Mouse (Mus musculus): ENCODE data around the gene Polrmt.
"Not testable (repeated sequence)": the region's sequence is repeated elsewhere in the genome, so short reads cannot be mapped to it uniquely, and the experiment has no call there.

Gene Polrmt

DNA sequence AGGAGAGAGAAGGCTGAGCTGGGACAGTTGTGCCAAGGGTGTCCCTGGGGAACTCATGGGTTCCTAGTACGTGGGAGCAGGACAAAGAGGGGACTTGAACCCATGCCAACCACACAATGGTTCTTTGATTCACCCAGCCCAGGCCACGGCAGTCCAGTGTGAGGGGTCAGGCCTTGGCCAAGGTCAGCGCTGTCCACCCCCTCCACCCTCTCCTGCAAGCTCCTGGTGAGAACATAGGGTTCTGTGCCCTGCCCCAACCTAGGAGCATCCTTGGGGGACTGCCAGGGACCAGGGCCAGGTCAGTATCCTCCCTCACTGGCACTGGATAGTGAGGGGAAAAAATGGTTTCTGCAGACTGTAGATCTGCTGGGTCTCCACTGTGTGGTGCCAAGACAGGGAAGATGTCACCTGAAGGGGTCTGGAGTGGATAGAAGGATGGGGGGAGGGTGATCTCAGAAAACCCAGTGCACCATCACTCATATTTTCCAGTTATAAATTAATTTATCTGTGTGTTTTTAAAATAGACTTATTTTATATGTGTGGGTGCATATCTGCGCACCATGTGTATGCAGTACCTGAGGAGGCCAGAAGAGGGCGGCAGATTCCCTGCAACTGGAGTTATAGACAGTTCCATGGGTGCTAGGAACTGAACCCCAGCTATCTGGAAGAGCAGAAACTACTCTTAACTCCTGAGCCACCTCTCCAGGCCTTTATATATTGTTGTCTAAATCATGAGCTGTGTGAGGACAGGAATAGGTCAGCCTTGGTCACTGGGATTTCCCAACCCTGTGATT is 28.3 kb upstream of the Polrmt start:
- DNase-seq (ENCODE audit: low spot score) = no peak

DNA sequence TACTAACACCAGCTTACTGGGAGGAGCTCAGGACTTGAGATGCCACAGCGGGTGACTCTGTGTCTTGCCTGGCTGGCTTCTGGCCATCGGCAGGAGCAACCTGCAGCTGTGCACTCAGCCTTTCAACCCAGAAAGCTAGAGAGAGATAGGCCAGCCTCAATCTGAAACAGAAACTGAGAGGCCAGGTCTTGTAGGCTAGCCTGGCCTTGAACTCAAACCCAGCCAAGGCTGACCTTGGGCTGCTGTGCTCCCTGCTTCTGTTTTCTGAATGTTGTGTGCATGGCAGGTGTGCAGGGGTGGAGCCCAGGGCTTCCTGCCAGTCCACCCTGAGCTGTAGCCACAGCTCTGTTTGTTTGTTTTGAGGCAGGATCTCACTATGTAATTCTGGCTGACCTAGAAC is 26.8 kb upstream of the Polrmt start:
- DNase-seq (ENCODE audit: low spot score) = no peak

DNA sequence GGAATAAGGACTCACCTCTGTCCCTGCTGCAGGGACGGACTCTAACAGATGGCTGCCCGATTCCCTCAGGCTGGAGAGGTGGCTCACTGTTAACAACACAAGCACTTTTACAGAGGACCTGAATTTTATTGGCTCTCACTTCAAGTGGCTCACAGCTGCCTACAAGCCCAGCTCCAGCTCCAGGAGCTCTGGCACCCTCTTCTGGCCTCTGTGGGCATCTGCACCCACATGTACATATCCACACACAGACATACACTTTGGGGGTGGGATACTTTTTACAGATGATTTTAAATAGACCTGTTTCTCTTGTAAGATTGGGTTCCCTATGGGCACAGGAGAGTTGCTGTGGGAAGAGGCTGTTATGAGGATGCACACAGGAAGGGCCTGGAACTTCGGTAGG is 25.9 kb upstream of the Polrmt start:
- no peak for DNase-seq (ENCODE audit: low spot score)

DNA sequence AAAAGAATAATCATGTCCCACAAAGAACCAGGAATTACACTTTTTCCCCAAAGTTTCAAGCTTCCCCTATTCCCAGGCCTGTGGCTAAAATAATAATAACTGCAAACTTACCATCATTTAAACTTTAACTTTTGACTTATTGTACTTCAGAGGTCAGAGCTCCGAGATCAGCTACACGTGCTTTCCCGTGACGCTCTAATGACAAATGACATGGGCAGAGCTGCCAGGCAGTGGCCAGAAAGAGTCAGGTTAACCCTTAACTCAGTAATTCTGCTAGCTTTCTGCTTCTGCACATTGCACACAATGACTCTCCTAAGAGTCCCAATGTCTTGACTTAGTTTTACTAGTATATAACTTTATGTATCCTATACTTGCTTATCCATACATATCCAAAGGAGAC is 22.9 kb upstream of the Polrmt start:
- DNase-seq (ENCODE audit: low spot score) = no peak

DNA sequence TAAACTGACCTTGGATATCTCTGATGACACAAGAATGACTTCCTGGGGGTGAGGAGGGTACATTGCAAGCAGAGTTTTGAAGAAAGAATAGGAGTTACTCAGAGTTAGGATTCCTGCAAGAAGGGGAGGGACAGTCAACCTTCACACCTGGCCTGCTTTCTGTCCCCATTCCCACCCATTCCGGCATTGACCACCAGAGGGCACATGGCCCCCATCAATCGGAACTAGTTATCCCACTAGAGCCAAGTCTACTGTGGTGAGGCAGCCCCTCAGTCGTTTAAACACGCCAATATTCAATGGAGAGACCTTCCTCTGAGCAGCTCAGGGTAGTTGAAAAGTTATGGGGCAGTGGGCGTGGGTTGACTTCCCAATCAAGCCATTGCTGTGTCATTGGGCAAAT is 22.0 kb upstream of the Polrmt start:
- DNase-seq (ENCODE audit: low spot score) = peak; percentile 63

DNA sequence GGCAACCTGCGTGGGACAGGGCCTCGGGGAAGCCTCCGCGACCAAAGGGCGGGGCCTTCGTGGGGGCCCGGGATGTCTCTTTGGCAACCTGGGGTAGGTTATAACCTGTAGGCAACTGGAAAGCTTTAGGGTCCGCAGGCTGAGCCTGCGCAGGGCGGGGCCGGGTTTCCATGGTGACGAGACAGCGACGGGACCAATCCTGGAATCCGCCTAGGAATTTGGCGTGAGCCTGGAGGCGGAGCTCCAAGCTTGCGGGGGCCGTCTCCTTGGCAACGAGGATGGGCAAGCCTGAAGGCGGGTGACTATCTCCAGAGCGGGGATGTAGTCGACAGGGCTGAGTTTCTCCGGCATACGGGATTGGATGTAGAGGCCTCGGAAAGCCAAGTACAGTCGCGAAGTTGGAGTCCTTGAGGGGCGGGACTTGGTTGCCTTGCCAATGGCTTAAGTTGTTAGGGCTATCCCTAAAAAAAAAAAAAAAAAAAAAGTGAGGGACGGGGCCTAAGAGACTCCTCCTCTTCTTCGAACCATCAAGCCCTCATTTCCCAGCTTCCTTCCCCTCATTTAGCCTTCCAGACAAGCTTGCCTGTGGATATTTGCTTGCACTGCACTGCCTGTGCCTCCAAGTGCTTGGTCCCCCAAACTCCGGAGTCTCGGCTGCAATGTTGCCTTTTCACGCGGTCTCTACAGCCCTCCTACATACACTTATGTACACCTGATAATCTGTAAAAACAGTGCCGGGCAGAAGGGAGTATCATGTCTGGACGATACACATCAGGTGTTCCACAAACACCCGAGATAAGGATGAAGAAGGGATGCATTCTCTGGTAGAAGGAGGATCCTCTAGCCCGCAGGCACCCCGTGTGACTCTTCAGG is 21.2 kb upstream of the Polrmt start:
- DNase-seq (ENCODE audit: low spot score) = peak; percentile 91

DNA sequence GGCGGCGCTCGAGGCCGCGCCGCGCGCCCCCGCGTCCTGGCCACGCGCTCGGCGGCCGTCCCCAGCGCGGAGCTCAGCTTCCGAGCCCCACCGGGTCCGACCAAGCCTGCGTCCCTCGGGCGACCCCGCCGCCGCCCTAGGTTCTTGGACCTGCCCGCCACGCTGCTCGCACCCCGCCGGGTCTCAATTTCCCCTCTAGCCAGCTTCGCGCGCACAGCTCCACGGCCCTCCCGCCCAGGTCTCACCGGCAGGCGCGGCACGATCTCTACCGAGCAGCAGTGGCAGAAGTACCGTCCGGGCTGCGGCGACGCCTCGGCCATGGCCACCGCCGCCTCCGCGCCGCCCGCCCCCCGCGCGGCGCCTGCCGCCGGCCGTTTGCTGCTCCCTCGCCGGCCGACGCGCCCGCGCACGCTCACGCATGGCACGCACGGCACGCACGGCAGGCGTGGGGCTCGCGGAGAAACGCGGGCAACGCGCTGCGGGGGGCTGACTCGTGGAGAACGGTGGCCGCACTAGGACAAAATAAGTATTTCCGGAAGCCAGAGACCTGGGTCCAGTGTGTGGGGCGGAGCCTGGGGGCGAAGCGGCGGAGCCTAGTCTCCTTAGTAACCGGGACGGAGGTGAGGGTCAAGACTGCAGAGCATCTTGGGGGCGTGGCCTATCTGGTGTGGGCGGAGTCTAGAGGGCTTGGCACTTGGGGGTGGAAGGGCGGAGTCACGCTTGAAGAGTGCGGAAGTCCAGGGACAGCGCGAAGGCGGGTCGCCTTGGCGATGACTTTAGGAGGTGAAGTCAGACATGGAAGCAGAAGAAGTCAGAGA is 20.3 kb upstream of the Polrmt start, which contains the start of gene Rnf126:
Gene Rnf126, minus strand, starts transcription at position 445 of the 818 bp plus-strand sequence.
- peak; percentile 100 for DNase-seq (ENCODE audit: low spot score)

DNA sequence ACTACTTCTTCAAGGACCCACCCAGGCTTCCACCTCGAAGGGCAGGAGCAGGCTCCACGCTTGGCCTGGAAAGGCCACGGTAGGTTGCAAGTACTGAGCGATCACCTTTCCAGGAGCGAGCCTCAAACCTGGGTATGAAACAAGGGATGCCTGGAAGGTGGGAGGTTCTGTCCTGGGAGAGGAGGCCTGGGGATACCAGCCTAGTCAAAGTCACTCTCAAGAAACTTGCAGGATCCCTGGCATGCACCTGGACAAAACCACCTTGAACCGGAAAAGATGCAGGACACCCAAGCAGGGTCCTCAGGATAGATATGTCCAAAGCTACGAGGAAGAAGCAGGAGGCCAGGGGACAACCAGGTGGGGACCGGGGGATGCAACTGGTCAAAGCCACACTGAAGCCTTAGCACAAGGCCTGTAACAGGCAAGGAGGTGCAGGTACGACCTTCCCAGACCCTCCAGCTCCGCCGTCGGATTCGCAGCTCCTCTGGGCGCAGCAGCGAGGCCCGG is 19.7 kb upstream of the Polrmt start:
- DNase-seq (ENCODE audit: low spot score) = no peak

DNA sequence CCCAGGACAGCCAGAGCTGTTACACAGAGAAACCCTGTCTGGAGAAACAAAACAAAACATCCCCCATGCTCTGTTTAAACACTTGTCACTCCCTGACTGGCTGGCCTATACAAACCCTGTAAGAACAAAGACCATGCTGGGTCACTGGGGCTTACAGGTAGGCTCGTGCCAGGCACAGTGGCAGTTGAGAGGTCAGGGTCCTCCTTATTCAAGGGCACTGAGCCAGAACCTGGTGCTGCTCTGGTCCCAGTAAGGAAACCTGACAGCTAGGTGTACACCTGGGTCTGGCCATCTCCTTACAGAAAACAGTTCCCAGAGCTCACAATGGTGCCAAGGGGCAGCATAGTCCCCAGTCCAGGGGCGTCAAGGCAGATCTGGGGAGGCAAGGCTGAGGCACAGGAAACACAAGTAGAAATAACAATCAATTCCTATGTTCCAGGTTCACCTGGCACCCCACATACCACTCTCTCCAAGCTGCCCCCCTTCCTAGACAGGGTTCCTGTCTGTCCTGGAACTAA is 18.9 kb upstream of the Polrmt start:
- no peak for DNase-seq (ENCODE audit: low spot score)

DNA sequence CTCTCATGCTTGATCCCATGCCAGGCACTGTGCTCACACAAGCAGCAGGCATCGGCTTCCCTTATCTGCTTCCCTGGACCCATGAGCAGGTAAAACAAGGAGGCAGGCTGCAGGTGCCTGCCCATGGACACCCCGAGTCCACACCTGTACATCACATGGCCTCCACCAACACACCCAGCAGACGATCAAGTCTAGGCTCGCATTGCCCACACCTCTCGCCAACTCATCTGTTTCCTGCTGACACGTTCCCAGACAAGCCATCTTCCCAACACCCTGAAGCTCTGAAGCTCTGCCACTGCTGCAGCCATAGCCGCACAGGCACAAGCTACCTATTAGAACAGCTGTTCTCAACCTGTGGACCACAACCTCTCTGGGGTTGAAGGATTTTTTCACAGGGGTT is 17.9 kb upstream of the Polrmt start:
- no peak for DNase-seq (ENCODE audit: low spot score)

DNA sequence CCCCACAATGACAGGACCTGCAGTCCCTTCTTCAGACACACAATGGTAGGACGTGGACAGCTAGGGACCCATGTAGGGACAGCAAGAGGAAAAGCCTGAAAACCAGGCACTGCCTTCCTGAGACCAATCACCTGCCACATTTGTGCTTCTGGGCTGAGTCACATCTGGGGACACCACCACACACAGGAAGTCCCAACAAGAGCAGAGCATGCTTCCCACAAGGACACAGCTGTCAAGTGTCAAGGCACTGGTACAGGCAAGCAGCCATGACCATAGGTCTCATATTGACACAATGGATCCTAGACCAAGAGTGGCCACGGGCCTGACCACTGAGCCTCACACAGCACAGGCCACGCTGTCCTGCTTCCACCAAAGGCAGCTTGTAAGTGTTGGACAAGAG is 16.5 kb upstream of the Polrmt start:
- no peak for DNase-seq (ENCODE audit: low spot score)

DNA sequence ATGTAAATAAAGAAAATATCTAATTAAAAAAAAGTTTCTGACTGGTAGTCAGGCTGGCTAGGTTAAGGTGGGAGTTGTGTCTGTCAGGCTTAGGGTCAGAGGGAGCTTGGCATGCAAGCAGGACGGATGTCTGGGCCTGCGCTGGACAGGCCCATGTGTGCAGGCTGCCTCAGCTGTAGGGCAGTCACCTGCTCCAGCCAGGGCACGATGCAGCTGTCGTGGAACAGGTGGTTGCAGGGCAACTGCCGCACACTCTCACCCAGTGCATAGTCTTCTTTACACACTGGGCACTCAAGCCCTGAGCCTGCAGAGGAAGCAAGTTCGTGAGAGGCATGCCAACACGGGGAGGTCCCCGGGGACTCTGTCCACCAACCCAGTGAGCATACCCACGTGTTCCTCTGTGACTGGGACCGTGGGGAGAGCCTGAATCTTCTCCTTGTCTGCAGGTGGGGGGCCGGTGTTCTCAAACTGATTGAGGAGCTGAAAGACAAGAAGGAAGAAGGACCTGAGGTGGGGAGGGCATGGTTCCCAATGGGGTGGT is 14.3 kb upstream of the Polrmt start:
- DNase-seq (ENCODE audit: low spot score) = no peak

DNA sequence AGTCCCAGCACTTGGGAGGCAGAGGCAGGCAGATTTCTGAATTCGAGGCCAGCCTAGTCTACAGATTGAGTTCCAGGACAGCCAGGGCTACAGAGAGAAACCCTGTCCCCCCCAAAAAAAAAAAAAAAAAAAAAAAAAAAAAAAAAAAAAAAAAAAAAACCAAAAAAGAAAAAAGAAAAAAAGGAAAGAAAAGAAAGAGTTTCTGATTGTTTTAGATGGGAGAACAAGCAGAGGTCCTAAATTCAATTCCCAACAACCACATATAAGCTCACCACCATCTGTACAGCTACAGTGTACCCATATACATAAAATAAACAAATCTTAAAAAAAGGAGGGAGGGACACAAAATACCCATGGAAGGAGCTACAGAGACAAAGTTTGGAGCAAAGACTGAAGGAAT is 13.3 kb upstream of the Polrmt start:
- DNase-seq (ENCODE audit: low spot score) = not testable (repeated sequence)

DNA sequence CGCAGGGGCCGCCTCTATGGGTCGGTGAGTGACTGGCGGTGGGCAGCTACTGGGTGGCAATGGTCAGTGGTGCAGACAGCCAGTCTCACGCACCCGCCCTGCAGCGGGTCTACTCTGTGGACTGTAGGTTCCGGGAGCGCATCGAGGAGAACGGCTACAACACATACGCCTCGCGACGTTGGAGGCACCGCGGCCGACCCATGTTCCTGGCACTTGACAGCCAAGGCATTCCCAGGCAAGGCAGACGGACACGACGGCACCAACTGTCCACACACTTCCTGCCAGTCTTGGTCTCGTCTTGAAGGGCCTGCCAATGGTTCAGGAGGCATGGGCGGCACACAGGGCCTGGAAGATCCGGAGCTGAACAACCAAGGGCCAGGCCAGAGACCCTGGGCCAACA is 10.3 kb upstream of the Polrmt start:
- no peak for DNase-seq (ENCODE audit: low spot score)

DNA sequence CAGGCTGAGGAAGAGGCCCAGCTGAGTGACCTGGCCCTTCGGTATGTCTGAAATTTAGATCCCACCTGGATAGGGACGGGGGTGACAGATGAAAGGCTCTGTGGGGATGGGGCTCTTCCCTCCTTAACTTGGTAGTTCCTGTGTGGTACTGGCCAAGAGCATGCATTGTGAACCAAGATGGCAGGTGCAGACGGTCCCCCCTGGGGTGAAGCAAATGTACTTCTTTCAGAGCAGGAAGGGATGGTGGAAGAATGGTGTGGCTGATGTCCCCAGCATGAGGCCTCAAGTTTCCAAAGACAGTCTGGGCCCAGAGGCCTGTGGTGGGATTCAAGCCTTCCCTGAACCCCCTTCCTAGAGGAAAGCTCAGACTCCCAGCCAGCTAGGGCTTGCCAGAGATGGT is 9.5 kb upstream of the Polrmt start:
- DNase-seq (ENCODE audit: low spot score) = no peak

DNA sequence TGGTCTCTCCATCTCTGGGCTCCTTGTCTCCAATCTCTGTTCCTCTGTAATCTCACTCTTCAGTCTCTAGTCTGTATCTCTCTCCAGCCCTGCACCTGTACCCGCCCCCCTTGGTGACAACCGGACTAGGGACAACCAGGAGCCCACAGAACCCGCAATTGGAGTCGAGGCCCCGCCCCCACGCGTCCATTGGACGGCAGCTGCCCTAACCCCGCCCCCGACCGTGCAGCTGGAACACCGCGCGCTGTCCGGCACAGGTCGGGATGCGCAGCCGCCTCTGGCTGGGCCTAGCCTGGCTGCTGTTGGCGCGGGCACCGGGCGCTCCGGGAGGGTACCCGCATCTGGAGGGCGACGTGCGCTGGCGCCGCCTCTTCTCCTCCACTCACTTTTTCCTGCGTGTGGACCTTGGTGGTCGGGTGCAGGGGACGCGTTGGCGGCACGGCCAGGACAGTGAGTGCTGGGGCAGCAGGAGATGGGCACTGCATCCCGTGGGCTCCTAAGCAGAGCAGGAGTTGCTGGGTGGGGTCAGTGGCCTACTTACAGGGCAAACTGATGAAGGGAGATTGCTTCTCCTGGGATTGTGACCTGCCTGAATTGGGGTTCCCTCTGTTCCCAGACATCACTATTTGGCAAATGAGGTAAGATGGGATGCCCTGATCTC is 8.6 kb upstream of the Polrmt start, which contains the start of gene Fgf22:
Gene Fgf22, plus strand, starts transcription at position 221 of the 661 bp plus-strand sequence.
- no peak for DNase-seq (ENCODE audit: low spot score)

DNA sequence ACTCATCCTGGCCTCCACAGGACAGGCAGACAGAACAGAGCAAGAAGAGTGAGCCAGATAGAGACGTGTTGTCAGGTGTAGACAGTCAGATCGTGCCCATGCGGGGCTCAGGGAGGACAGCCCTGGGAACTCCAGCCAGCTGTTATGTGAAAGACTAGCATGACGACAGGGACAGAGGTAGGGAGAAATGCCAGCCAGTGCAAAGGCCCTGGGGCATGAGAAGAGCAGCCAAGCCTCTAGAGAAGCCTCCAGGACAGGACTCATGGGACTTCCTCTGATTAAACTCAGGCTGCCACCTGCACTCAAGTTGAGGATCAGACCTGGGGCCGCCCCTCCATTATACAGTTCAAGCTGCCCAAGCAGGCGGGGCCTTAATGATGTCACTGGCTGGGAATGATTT is 2.1 kb upstream of the Polrmt start:
- no peak for DNase-seq (ENCODE audit: low spot score)

DNA sequence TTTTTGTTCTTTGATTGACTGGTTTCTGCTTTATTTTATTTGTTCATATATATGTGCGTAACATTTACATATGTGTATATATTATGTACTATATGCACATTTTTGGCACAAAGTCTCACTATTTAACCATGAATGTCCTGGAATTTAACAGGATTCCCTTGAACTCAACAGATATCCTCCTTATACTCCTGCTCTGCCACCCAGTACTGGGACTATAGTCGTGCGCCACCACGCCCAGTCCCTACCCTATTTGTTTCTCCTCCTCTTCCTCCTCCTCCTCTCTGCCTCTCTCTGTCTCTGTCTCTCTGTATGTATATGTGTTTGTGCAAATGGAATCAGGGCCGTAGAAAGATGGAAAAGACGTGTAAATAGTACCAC is 382 bp upstream of the Polrmt start:
- no peak for DNase-seq (ENCODE audit: low spot score)

DNA sequence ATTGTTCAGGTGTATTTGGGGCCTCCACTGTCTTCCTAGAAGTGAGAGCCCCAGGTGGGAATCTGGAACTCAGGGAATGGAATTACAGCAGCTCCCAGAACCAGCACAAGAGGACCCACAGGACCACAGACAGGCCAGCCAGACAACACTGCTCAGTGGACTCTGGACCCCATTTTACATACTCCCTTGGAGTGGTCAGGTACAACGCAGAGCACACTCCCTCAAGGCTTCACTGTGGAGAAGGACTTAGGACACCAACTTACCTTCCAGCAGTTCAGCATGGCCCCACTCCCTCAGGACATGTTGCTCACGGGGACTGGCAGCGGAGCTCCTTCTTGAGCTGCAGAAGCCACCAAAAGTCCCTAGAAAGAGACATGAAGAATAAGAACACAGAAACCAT is 970 bp downstream of the Polrmt start:
- DNase-seq (ENCODE audit: low spot score) = no peak

DNA sequence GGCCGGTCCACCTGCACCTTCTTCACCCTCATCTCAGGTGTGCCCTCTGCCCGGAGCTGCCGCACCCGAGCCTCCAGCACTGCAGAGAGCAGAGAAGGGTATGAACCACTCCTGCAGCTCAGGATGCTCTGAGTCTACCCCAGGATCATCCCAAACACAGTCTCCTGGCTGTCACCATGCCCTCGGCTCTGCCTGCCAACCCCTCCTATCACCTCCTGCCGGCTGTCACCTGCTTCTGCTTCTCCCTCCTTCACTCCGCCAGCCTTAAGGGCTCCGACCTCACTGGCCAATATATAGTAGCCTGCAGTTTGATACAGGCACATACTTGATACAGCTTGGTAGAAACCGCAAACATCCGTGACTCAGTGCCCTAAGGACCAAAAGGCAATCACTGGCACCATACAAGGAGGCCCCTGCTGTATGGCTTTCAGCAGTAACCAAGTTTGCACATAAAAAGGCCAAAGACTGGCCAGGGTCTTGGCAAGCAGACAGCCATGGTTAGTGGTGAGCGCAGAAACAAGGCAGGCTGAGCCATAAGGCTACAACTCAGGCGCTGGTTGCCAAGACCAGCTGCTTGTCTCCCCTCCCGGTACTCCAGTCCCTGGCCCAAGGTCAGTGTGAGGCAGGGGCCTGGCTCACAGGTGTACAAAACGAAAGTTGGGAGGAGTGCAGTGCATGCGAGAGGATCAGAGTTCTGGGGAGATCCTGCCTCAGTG is 2.6 kb downstream of the Polrmt start:
- no peak for DNase-seq (ENCODE audit: low spot score)
